Mouse (Mus musculus) hindbrain, postnatal 0 days (tissue): ENCODE data around the gene Nolc1. TPM values are rescaled to one million over a fixed set of nuclear protein-coding genes. Genes with fewer than 3 reads are reported as not detected.
A peak's percentile ranks its signal among the peaks of the same experiment; 100 is the strongest.

Experiments
- ATAC-seq: fragments of 200-750 bp; cut with Nextera tagmentation; 2 replicates; pipeline ENCODE4 v1.8.0; 2017; ENCODE audit warnings: mild to moderate bottlenecking, moderate TSS enrichment, moderate library complexity
- DNase-seq: peaks from one replicate; pipeline ENCODE4 v3.0.0-alpha.2; 2015; ENCODE audit warnings: low spot score
- H3K27ac ChIP-seq: fragments of 300-500 bp; sonication (generic); 2 replicates; pipeline ENCODE4 v1.5.1; 2014; ENCODE audit warnings: mild to moderate bottlenecking
- H3K27me3 ChIP-seq: fragments of 300-500 bp; sonication (generic); 2 replicates; pipeline ENCODE4 v1.6.1; 2014; ENCODE audit warnings: low read length, mixed read lengths; ENCODE audit not compliant: insufficient read depth
- H3K36me3 ChIP-seq: fragments of 300-500 bp; sonication (generic); 2 replicates; pipeline ENCODE4 v1.6.1; 2014; ENCODE audit warnings: low read length, mixed read lengths; ENCODE audit not compliant: insufficient read depth
- H3K4me1 ChIP-seq: fragments of 300-500 bp; sonication (generic); 2 replicates; pipeline ENCODE4 v1.6.1; 2014; ENCODE audit warnings: antibody characterized with exemption, low read length, mixed read lengths; ENCODE audit not compliant: insufficient read depth
- H3K4me2 ChIP-seq: fragments of 300-500 bp; sonication (generic); 2 replicates; pipeline ENCODE4 v1.6.1; 2014; ENCODE audit warnings: low read depth, mild to moderate bottlenecking, low read length, moderate library complexity, mixed read lengths
- H3K4me3 ChIP-seq: fragments of 300-500 bp; sonication (generic); 2 replicates; pipeline ENCODE4 v1.5.1; 2014; ENCODE audit warnings: low read length
- H3K9ac ChIP-seq: fragments of 300-500 bp; sonication (generic); replicated peaks from 2 replicates; pipeline ENCODE4 v1.6.1; 2014; ENCODE audit warnings: mild to moderate bottlenecking, low read length, moderate library complexity, mixed read lengths
- H3K9me3 ChIP-seq: fragments of 300-500 bp; sonication (generic); 2 replicates; pipeline ENCODE4 v1.6.1; 2016; ENCODE audit warnings: low read length, mixed read lengths
- CTCF ChIP-seq: IDR thresholded peaks from 2 replicates; pipeline ENCODE4 v1.5.1; 2016; ENCODE audit warnings: antibody characterized with exemption, control low read depth, low read depth
- WGBS: fragments of 180-500 bp; shearing (Covaris S2); extraction: QIAGEN DNeasy Blood & Tissue Kit; methylation state at CpG from one replicate; pipeline ENCODE4 v1.1.7; 2014; 5-methylcytosine and 5-hydroxymethylcytosine counted together
- polyA plus RNA-seq: library from polyadenylated mRNA; unstranded; fragments of >200 nt; fragmentation: Nextera tagmentation; extraction: Ambion mirVana; gene quantifications from 2 replicates; pipeline ENCODE4 v1.2.1, GENCODE M21; 2015
- total RNA-seq: library from RNA; depleted of rRNA; stranded (reverse); fragments of >200 nt; gene quantifications from 2 replicates; pipeline ENCODE4 v1.2.3, GENCODE M21; 2014

The Nolc1 gene
- total and polyA plus RNA-seq, 2 experiments from 2014 or later, result 26.9 to 61.6 TPM

DNA sequence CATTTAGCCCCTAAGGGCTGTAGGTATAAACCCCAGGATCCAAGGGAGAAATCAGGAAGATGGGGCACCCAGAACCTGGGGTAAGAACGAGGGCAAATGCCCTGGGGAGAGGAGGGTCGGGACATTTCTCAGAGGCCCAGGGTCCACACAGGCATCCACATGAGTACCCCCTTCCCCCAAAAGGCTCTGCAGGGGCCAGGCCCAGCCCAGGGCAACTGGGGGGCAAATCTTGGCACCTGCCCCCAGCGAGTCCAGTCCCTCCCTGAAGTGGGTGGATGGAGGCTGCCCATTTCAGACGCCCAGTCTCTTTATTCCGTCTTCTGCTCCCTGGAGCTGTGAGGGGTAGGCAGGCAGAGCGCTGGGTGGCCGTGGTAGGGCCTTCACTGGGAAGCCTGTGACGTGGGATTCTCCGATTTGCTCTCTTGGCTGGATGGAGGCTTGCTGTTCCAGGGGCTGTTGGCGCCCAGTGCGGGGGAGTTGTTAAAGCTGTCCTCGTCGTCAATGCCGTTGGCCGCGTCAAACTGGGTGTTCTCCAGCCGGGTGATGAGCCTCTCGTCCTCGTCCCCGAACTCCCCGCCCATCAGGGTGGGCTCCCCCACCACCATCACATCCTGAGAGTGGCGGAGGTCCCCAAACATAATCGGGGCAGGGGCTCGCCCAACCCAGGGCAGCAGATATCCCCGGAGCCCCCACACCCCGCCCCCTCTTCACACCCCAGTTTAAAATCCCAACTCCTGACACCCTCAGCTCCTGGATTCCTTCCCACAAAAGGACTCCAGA, 42.7 kb upstream of the Nolc1 start:
- Histone ChIP-seq H3K4me3 (no peak overlapping the region), H3K4me2 (no peak overlapping the region), H3K36me3 (peaks cover 45% of the 10 kb centered on the region), H3K9ac (no peak overlapping the region), H3K9me3 (no peaks in the 10 kb centered on the region), H3K27ac (no peak overlapping the region), H3K4me1 (peaks cover 11% of the 10 kb centered on the region), H3K27me3 (no peaks in the 10 kb centered on the region)
- TF ChIP-seq CTCF, result no peak
- no peak for ATAC-seq
- 72% methylated on average over 26 of the region's 26 CpGs for WGBS
- no peak for DNase-seq

DNA sequence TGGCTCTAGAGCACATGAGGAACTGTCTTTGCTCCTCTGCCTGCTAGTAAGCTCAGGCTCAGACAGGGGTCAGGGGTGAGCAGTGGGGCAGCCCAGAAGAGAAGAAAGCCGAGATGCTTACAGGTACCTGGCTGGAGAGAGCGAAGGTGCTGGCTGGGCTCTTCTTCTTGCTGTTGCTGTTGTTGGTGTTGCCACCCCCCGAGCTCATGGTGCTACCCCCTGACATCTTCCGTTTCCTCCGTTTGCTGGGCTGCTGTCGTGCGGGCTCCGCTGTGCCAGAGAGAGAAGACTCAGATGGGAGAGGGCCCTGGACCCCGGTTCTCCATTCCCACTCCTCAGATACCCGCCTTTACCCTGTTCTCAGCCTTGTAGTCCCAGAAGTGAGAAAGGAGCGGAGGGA, 41.8 kb upstream of the Nolc1 start:
- no peak overlapping the region for H3K27ac ChIP-seq
- peaks cover 14% of the 10 kb centered on the region for H3K4me1 ChIP-seq
- ATAC-seq (no peak), DNase-seq (no peak)
- no peak for TF ChIP-seq CTCF
- H3K36me3 ChIP-seq, result peaks cover 45% of the 10 kb centered on the region
- no peaks in the 10 kb centered on the region for H3K9me3 ChIP-seq
- no peak overlapping the region for H3K4me3 ChIP-seq
- no peak overlapping the region for H3K9ac ChIP-seq
- H3K27me3 ChIP-seq, result no peaks in the 10 kb centered on the region
- WGBS, result 91% methylated on average over 11 of the region's 11 CpGs
- H3K4me2 ChIP-seq, result no peak overlapping the region

DNA sequence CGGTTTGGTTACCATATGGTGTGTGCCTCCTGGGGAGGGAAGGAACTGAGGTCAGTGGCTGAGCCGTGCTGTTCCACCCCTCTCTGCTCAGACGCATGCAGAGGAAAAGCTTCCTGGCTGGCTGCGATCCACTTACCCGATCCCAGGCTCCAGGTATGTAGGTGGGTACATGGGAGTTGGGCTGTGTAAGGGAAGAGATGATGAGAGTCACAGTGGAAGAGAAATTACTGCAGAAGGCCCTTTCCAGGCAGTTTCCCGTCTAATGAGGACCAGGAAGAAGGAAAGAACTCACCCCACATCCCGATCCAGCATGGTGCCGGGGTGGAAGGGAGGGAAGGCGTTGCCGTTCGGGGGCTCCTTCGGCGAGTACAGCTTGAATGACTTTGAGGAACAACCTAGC, 39.7 kb upstream of the Nolc1 start:
- H3K27me3 ChIP-seq, result no peaks in the 10 kb centered on the region
- H3K9ac ChIP-seq, result no peak overlapping the region
- H3K9me3 ChIP-seq, result no peaks in the 10 kb centered on the region
- TF ChIP-seq CTCF, result no peak
- DNase-seq (no peak), ATAC-seq (no peak)
- peaks cover 23% of the 10 kb centered on the region for H3K4me1 ChIP-seq
- H3K4me2 ChIP-seq, result no peak overlapping the region
- no peak overlapping the region for H3K27ac ChIP-seq
- 81% methylated on average over 13 of the region's 13 CpGs for WGBS
- H3K4me3 ChIP-seq, result no peak overlapping the region
- peaks cover 45% of the 10 kb centered on the region for H3K36me3 ChIP-seq

DNA sequence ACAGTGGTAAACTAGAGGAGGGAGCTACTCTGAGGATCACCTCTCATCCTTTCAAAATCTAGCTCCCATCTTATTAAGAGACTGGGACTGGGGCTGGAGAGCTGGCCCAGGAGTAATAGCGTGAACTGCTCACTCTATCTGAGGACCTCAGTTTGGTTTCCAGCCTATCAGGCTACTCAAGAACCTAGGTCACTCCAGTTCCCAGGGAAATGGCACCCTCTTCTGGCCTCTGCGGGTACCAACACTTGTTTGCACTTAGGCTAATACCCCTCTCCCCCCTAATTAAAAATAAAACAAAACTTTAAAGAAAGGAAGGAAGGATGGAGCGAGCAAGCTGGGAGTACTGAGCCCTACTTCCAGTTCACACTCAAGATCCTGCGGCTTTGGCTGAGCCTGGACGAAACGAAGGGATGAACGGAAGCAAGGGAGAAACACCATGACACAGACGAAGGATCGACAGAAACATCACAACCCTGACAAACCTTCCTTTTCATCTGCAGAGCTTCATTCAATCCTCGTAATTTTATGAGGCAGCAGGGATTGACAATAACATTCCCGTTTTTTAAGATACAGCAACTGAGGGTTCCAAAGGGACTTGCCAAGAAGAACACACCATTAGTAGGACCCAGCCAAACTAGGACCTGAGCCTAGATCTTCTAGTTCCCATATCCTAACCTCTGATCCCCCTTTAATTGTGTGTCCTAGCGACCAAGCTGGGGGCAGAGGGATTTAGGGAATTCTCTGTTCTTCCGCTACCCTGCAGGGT, 39.0 kb upstream of the Nolc1 start:
- peak overlapping the region; percentile 82 for H3K4me2 ChIP-seq
- DNase-seq, result peak; percentile 39
- TF ChIP-seq CTCF, result peak; percentile 50
- peaks cover 30% of the 10 kb centered on the region for H3K4me1 ChIP-seq
- H3K4me3 ChIP-seq, result peak overlapping the region; percentile 58
- H3K27ac ChIP-seq, result peak overlapping the region; percentile 51; the same call in 1 of the 2 replicates
- no peaks in the 10 kb centered on the region for H3K9me3 ChIP-seq
- H3K27me3 ChIP-seq, result no peaks in the 10 kb centered on the region
- WGBS, result 61% methylated on average over 13 of the region's 13 CpGs
- peaks cover 44% of the 10 kb centered on the region for H3K36me3 ChIP-seq
- no peak for ATAC-seq
- peak overlapping the region; percentile 28; the same call in 1 of the 2 replicates for H3K9ac ChIP-seq

DNA sequence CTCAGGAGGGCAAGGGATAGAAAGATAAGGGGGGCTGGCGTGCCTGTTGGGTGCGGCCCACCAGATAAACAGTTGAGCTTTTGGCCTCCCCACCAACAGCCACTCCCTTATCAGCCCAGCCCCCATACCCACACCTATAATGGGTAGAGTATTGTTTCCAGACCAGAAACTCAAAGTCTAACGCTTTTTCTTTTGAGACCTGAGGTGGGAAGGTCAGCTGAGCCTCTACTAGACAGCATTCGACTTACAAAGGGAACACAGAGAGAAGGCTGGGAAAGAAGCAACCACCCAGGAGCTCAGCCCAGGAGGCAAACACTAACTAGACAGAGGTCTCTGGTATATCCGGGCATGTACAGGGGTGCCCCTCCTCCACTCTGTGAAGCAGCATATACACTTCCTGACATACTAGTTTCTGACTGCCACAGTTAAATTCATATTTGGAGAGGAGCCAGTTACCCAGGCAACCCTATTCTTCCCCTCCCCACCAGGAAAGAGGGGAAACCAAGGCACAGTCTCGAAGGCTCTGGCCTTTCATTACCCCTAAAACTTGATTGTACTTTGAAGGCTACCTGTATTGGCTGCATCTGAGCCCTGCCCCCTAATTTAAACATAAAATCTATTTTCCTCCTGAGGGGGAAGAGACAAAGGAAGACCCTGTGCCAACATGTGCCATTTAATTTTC, 38.3 kb upstream of the Nolc1 start:
- Histone ChIP-seq H3K27ac (peak overlapping the region; percentile 51), H3K4me3 (peak overlapping the region; percentile 58), H3K9me3 (no peaks in the 10 kb centered on the region), H3K27me3 (no peaks in the 10 kb centered on the region), H3K9ac (peak overlapping the region; percentile 44), H3K36me3 (peaks cover 37% of the 10 kb centered on the region), H3K4me1 (peaks cover 37% of the 10 kb centered on the region), H3K4me2 (peak overlapping the region; percentile 82)
- DNase-seq, result no peak
- TF ChIP-seq CTCF, result no peak
- no peak for ATAC-seq
- WGBS, result 6% methylated on average over 6 of the region's 6 CpGs

DNA sequence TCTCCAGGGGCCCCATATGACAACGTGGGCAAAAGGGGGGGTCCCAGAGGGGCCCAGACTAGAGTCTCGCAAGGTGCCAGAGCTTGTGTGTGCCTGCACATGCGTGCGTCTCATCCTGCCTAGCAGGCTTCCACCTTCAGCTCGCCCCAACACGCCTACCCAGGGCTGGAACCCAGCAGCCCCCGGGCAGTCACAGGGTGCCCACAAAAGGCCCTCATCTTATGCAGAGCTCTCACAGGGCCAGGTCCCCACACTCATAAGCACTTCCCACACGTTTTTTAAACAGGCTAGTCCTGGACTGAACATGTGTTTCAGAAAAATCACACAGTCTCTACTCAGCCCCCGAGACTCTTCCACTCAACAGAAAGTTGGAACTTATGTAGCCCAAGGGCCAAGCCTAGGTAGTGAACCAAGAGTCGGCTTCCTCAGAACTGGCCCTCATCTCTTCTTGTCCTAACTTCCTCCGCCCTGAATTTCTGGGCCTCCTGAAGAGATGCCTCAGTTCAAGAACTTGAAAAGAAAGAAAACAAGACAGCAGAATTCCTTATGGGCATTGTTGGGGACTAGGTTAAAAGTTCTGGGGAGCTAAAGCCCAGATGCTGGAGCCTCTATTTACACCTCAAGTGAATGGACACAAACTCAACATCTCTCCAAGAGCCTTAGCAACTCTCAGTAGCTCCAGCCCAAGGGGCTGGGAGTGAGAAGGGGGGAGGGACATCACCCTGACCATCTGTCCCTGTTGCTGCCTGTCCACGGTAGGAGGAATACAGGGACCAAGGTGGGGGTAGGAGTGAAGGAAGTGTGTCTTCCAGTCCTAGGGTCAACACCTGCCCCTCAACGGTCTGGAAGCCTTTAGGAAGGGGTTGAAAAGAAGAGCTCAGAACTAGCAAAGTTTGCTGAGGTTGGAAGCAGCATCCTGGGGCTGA, 37.5 kb upstream of the Nolc1 start:
- no peak for ATAC-seq
- Histone ChIP-seq H3K9ac (peak overlapping the region; percentile 67), H3K9me3 (no peaks in the 10 kb centered on the region), H3K4me2 (peak overlapping the region; percentile 82), H3K27me3 (no peaks in the 10 kb centered on the region), H3K4me3 (peak overlapping the region; percentile 58), H3K27ac (peak overlapping the region; percentile 82), H3K36me3 (peaks cover 29% of the 10 kb centered on the region), H3K4me1 (peaks cover 45% of the 10 kb centered on the region)
- 5% methylated on average over 13 of the region's 13 CpGs for WGBS
- TF ChIP-seq CTCF, result no peak
- no peak for DNase-seq
